Mouse (Mus musculus) spleen, adult 2 months (tissue): Measurements from ENCODE around the gene Ttc38.
A peak's percentile ranks its signal among the peaks of the same experiment; 100 is the strongest.

ENCODE experiments used
- CTCF ChIP-seq: fragments of 200-500 bp; IDR thresholded peaks from 2 replicates; pipeline ENCODE4 v1.5.1; 2011; ENCODE audit warnings: mild to moderate bottlenecking, inconsistent platforms; ENCODE audit not compliant: insufficient read depth, insufficient read length, insufficient replicate concordance; ENCODE audit errors: extremely low read depth
- POLR2A ChIP-seq: fragments of 200-500 bp; IDR thresholded peaks from 2 replicates; pipeline ENCODE4 v1.6.1; 2011; ENCODE audit warnings: low read depth, low read length, inconsistent platforms

- TF ChIP-seq CTCF (peak; percentile 12; the same call in 1 of the 2 replicates), POLR2A (no peak)
Observed at GRCm38 (mm10) chr15:85903826-85904225, 71.7 kb downstream of the Ttc38 start.
